Mouse (Mus musculus) heart, adult 2 months (tissue): Measurements from ENCODE around the gene Gm8926. TPM values are rescaled to one million over a fixed set of nuclear protein-coding genes. Genes with fewer than 3 reads are reported as not detected.
"Not testable (repeated sequence)": the region's sequence is repeated elsewhere in the genome, so short reads cannot be mapped to it uniquely, and the experiment has no call there.

Experiments used
- DNase-seq, 2 experiments: peaks; one replicate each; pipeline ENCODE4 v3.0.0; 2021
- H3K27ac ChIP-seq: fragments of 200-600 bp; 2 replicates; pipeline ENCODE4 v1.8.1; 2022
- H3K27me3 ChIP-seq: fragments of 200-500 bp; 2 replicates; pipeline ENCODE4 v1.6.1; 2012; ENCODE audit warnings: mild to moderate bottlenecking, low read length, inconsistent platforms, mixed read lengths; ENCODE audit not compliant: control insufficient read depth, insufficient read depth
- H3K36me3 ChIP-seq: fragments of 200-500 bp; 2 replicates; pipeline ENCODE4 v1.6.1; 2012; ENCODE audit warnings: low read length, inconsistent platforms; ENCODE audit not compliant: control insufficient read depth, insufficient read depth
- H3K4me1 ChIP-seq: fragments of 200-500 bp; 2 replicates; pipeline ENCODE4 v1.6.1; 2011; ENCODE audit warnings: low read length; ENCODE audit not compliant: control insufficient read depth, insufficient read depth
- H3K4me3 ChIP-seq: fragments of 200-600 bp; 2 replicates; pipeline ENCODE4 v1.8.1; 2022
- H3K79me2 ChIP-seq: fragments of 200-500 bp; replicated peaks from 2 replicates; pipeline ENCODE4 v1.6.1; 2012; ENCODE audit warnings: mild to moderate bottlenecking, inconsistent platforms, low read length, moderate library complexity, mixed read lengths; ENCODE audit not compliant: control insufficient read depth, insufficient read depth
- H3K9ac ChIP-seq: fragments of 200-500 bp; 2 replicates; pipeline ENCODE4 v1.6.1; 2012; ENCODE audit warnings: low read depth, mild to moderate bottlenecking, control low read depth, inconsistent platforms, low read length, mixed read lengths
- WGBS: fragments of 180-500 bp; shearing (Covaris S2); methylation state at CpG from one replicate; pipeline ENCODE4 v1.1.7; 2018; 5-methylcytosine and 5-hydroxymethylcytosine counted together
- intact Hi-C: fragments of 180-260 bp; cut with DNase I; formaldehyde crosslinking; loops from one replicate; pipeline ENCODE4 v1.15.1; 2025
- long read RNA-seq: library from polyadenylated mRNA; stranded (forward); transcript quantifications from one replicate; pipeline ENCODE4 v2.0.0, GENCODE M21; 2021
- polyA plus RNA-seq: library from polyadenylated mRNA; depleted of rRNA; stranded (reverse); fragments of >200 nt; gene quantifications from 2 replicates; pipeline ENCODE4 v1.2.3, GENCODE M21; 2012; rRNA removed
- total RNA-seq, 2 experiments: library from RNA; stranded (reverse); gene quantifications; 2 replicates each; pipeline ENCODE4 v1.2.3; 2021

Gm8926 gene
- not detected for total RNA-seq
- not detected in 2 replicates for polyA plus RNA-seq
- long read RNA-seq, result 0 reads

GRCm38 (mm10) chr5:11770248-11770647 lies at the start of gene Gm8926:
Gene Gm8926, plus strand, starts transcription at chr5:11770548.
- H3K9ac ChIP-seq, H3K27me3 ChIP-seq, H3K79me2 ChIP-seq, H3K4me3 ChIP-seq, H3K27ac ChIP-seq, H3K36me3 ChIP-seq, DNase-seq, H3K4me1 ChIP-seq, intact Hi-C loops: not testable (repeated sequence)
- 41% methylated on average over 1 of the region's 4 CpGs for WGBS

Other genes starting within 250 kb of the Gm8926 start
- not detected for gene Gm6460, start 175.6 kb upstream of the Gm8926 start, total RNA-seq
- not detected in 2 replicates for gene Gm6460, start 175.6 kb upstream of the Gm8926 start, polyA plus RNA-seq
- gene Gm8922, start 88.6 kb upstream of the Gm8926 start, total RNA-seq, result not detected
- gene Gm8922, start 88.6 kb upstream of the Gm8926 start, polyA plus RNA-seq, result not detected in 2 replicates
- not detected for gene Gm6465, start 75.0 kb downstream of the Gm8926 start, total RNA-seq
- gene Gm6465, start 75.0 kb downstream of the Gm8926 start, polyA plus RNA-seq, result not detected in 2 replicates
- gene 4933402N22Rik, start 147.5 kb downstream of the Gm8926 start, total RNA-seq, result not detected
- gene 4933402N22Rik, start 147.5 kb downstream of the Gm8926 start, polyA plus RNA-seq, result not detected in 2 replicates